Mouse (Mus musculus) forebrain, postnatal 0 days (tissue): Measurements from ENCODE around the gene Zdhhc8. TPM values are rescaled to one million over a fixed set of nuclear protein-coding genes. Genes with fewer than 3 reads are reported as not detected.

ENCODE experiments used
- ATAC-seq: fragments of 200-750 bp; cut with Nextera tagmentation; 2 replicates; pipeline ENCODE4 v1.8.0; 2017; ENCODE audit warnings: mild to moderate bottlenecking, moderate library complexity
- DNase-seq: peaks from one replicate; pipeline ENCODE4 v3.0.0-alpha.2; 2015
- H3K27ac ChIP-seq: fragments of 300-500 bp; sonication (generic); 2 replicates; pipeline ENCODE4 v1.5.1; 2014; ENCODE audit warnings: low read depth, mild to moderate bottlenecking, antibody characterized with exemption, low read length, moderate library complexity, mixed read lengths
- H3K27me3 ChIP-seq: fragments of 300-500 bp; sonication (generic); 2 replicates; pipeline ENCODE4 v1.6.1; 2014; ENCODE audit warnings: mild to moderate bottlenecking, low read length, mixed read lengths; ENCODE audit not compliant: insufficient read depth
- H3K36me3 ChIP-seq: fragments of 300-500 bp; sonication (generic); 2 replicates; pipeline ENCODE4 v1.6.1; 2014; ENCODE audit warnings: mild to moderate bottlenecking, moderate library complexity; ENCODE audit not compliant: insufficient read depth
- H3K4me1 ChIP-seq: fragments of 300-500 bp; sonication (generic); 2 replicates; pipeline ENCODE4 v1.6.1; 2014; ENCODE audit warnings: antibody characterized with exemption; ENCODE audit not compliant: insufficient read depth
- H3K4me2 ChIP-seq: fragments of 300-500 bp; sonication (generic); 2 replicates; pipeline ENCODE4 v1.6.1; 2014; ENCODE audit warnings: low read depth, mild to moderate bottlenecking, moderate library complexity
- H3K4me3 ChIP-seq: fragments of 300-500 bp; sonication (generic); 2 replicates; pipeline ENCODE4 v1.5.1; 2014; ENCODE audit warnings: low read depth, low read length, mixed read lengths
- H3K9ac ChIP-seq: fragments of 300-500 bp; sonication (generic); 2 replicates; pipeline ENCODE4 v1.6.1; 2014; ENCODE audit warnings: mild to moderate bottlenecking
- H3K9me3 ChIP-seq: fragments of 300-500 bp; sonication (generic); 2 replicates; pipeline ENCODE4 v1.6.1; 2016; ENCODE audit warnings: low read length
- CTCF ChIP-seq: sonication (generic); IDR thresholded peaks from 2 replicates; pipeline ENCODE4 v1.5.1; 2016; ENCODE audit warnings: antibody characterized with exemption, control low read depth, low read depth
- WGBS: fragments of 180-500 bp; shearing (Covaris S2); extraction: QIAGEN DNeasy Blood & Tissue Kit; methylation state at CpG from one replicate; pipeline ENCODE4 v1.1.7; 2014; 5-methylcytosine and 5-hydroxymethylcytosine counted together
- polyA plus RNA-seq: library from polyadenylated mRNA; unstranded; fragments of >200 nt; fragmentation: Nextera tagmentation; extraction: Ambion mirVana; gene quantifications from 2 replicates; pipeline ENCODE4 v1.2.1, GENCODE M21; 2015
- total RNA-seq: library from RNA; depleted of rRNA; stranded (reverse); fragments of >200 nt; gene quantifications from 2 replicates; pipeline ENCODE4 v1.2.3, GENCODE M21; 2014; rRNA removed

Gene Zdhhc8
- total RNA-seq (27.5 and 35.5 TPM in 2 replicates), polyA plus RNA-seq (16.4 and 17.9 TPM in 2 replicates)

DNA sequence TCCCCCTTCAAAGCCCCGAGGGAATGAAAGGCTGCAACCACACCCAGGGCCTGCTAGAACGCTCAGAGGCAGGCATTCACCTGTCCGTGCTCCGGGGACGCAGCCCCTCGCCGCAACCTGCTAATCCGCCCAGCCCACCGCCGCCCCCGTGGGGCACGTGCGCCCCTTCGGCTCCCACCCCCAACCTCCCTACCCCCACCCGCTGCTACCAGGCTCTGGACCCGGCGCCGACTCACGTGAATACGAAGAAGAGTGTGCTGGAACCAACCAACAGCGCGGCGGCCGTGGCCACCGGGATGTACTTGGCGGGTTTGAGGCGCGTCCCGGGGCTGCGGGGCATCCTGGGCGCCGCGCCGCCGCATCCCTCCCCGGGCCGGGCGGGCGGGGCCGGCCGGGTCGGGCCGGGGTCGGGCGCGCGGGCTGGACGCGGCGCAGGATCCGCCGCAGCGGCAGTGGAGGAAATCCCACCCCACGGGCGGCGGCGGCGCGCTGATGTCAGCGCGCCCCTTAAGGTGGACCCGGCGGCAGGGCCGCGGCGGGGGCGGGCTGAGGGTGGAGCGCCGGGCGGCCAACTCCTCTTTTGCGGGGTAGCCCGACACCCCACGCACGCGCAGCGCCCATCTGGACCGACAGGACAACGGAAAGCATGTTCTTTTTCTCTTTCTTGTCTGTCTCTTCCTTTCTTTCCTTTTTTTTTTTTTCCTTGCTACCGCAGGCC, at the start of gene Zdhhc8:
TSS of gene Zdhhc8 (minus strand) at position 466 of the 718 bp plus-strand sequence.
- H3K4me2 ChIP-seq, result peak within 1 kb of the TSS; percentile 85
- H3K27ac ChIP-seq, result peak within 1 kb of the TSS; percentile 89
- peak within 1 kb of the TSS; percentile 84 for H3K4me3 ChIP-seq
- peaks cover 10% of the 10 kb centered on the region for H3K4me1 ChIP-seq
- H3K27me3 ChIP-seq, result no peaks in the 10 kb centered on the region
- 1% methylated on average over 51 of the region's 79 CpGs for WGBS
- no peaks in the 10 kb centered on the region for H3K9me3 ChIP-seq
- ATAC-seq (peak; percentile 90), DNase-seq (peak; percentile 84)
- peak within 1 kb of the TSS; percentile 81 for H3K9ac ChIP-seq
- peaks cover 18% of the 10 kb centered on the region for H3K36me3 ChIP-seq
- no peak for TF ChIP-seq CTCF

DNA sequence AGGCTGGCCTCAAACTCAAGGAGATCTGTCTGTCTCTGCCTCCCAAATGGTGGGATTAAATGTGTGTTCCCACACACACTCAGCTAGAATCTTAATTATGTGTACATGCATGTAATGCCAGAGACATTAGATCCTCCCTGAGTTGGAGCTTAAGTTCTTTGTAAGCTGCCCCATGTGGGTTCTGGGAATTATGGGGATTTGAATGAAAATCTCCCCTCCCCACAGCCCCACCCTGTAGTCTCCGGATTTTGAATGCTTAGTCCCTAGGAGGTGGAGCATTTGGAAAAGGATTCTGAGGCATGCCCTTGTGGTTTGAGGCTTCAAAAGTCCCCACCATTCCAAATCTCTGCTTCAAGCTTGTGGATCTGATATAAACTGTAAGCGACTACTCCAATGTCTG, 40.2 kb upstream of the Zdhhc8 start:
- H3K4me1 ChIP-seq, result no peaks in the 10 kb centered on the region
- 62% methylated on average over 2 of the region's 2 CpGs for WGBS
- no peak overlapping the region for H3K4me2 ChIP-seq
- no peaks in the 10 kb centered on the region for H3K9me3 ChIP-seq
- DNase-seq (no peak), ATAC-seq (no peak)
- H3K4me3 ChIP-seq, result no peak overlapping the region
- no peaks in the 10 kb centered on the region for H3K27me3 ChIP-seq
- H3K27ac ChIP-seq, result no peak overlapping the region
- H3K36me3 ChIP-seq, result peaks cover 90% of the 10 kb centered on the region
- H3K9ac ChIP-seq, result no peak overlapping the region
- no peak for TF ChIP-seq CTCF

DNA sequence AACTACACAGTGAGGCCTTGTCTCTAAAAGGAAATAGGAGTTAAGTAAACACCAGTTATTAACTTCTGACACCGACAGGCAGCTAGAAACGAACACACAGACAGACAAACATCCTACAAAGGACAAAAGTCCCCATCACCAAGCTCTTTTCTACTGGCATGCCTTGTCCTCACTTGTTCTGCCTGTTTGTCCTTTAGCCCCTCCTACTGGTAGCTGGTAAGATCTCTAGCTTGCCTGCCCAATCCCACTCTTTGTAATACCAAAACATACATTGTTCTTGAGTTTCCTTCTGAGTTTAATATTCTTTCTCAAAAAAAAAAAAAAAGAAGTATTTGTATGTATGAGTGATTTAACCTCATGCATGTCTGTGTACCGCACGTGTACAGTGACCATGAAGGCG, 33.2 kb upstream of the Zdhhc8 start:
- H3K4me1 ChIP-seq, result no peaks in the 10 kb centered on the region
- ATAC-seq, result no peak
- no peaks in the 10 kb centered on the region for H3K27me3 ChIP-seq
- peaks cover 80% of the 10 kb centered on the region for H3K36me3 ChIP-seq
- no peak overlapping the region for H3K4me2 ChIP-seq
- no peak for DNase-seq
- 89% methylated on average over 5 of the region's 5 CpGs for WGBS
- H3K4me3 ChIP-seq, result no peak overlapping the region
- no peak overlapping the region for H3K9ac ChIP-seq
- TF ChIP-seq CTCF, result peak; percentile 34
- H3K27ac ChIP-seq, result no peak overlapping the region
- no peaks in the 10 kb centered on the region for H3K9me3 ChIP-seq

DNA sequence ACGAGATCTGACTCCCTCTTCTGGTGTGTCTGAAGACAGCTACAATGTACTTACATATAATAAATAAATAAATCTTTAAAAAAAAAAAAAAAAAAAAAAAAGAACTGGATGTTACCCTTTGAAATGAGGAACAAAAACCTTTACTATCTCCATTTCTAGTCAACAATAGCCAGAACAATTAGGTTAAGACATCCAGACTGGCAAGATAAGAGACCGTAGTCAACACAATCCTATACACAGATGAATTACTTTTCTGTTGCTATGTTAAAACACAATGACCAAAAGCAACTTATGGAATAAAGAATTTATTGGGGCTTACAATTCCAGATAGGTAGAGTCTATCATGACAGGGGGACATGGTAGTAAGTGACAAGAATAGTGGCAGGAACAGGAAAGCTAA, 30.1 kb upstream of the Zdhhc8 start:
- peaks cover 70% of the 10 kb centered on the region for H3K36me3 ChIP-seq
- H3K27me3 ChIP-seq, result no peaks in the 10 kb centered on the region
- H3K9ac ChIP-seq, result no peak overlapping the region
- H3K27ac ChIP-seq, result no peak overlapping the region
- H3K4me1 ChIP-seq, result no peaks in the 10 kb centered on the region
- ATAC-seq (no peak), DNase-seq (no peak)
- H3K4me3 ChIP-seq, result no peak overlapping the region
- WGBS, result 89% methylated on average over 2 of the region's 2 CpGs
- TF ChIP-seq CTCF, result no peak
- no peaks in the 10 kb centered on the region for H3K9me3 ChIP-seq
- H3K4me2 ChIP-seq, result no peak overlapping the region

DNA sequence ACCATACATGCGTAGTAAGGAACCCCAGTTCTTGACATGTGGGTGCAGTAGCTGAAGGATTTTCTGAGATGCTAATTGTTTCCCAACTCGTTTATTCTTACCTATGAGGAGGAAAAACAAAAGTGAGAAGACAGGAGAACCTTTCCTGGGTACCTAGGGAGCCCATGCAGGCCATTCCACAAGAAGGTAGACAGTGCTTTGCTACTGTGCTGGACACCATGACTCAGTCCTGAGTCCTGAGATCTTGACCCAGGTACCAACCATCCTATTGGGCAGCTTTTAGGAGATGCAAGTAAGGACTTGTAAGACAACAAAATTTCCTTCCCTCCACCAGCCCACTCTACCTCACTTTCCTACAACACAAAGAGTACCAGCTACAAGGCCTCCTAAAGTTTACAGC, 23.3 kb upstream of the Zdhhc8 start, which contains the start of gene Gm49776:
TSS of gene Gm49776 (minus strand) at position 101 of the 400 bp plus-strand sequence.
- Histone ChIP-seq H3K9me3 (no peaks in the 10 kb centered on the region), H3K4me2 (no peak within 1 kb of the TSS), H3K27me3 (no peaks in the 10 kb centered on the region), H3K4me1 (no peaks in the 10 kb centered on the region), H3K4me3 (no peak within 1 kb of the TSS), H3K9ac (no peak within 1 kb of the TSS), H3K27ac (no peak within 1 kb of the TSS), H3K36me3 (peaks cover 83% of the 10 kb centered on the region)
- TF ChIP-seq CTCF, result no peak
- WGBS, result 88% methylated on average over 2 of the region's 2 CpGs
- DNase-seq (no peak), ATAC-seq (no peak)

DNA sequence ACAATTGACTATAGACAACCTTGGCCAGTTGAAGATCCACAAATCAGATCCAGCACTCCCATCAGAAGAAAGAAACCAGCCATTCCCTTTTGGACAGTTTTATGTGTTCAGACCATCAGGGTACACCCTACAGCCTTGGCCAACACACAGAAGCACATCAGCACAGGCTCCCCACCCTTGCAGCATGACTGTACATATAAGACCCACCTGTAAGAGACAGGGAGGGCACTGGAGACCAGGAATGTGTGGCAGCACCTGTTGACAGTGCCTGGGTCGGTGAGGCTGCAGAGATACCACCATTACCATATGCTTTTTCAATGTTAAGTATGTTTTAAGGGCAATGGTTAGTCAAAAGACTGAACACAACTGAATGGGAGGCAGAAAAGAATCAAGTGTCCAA, 18.9 kb upstream of the Zdhhc8 start:
- Histone ChIP-seq H3K9me3 (no peaks in the 10 kb centered on the region), H3K4me3 (no peak overlapping the region), H3K4me1 (peaks cover 13% of the 10 kb centered on the region; the same call in 1 of the 2 replicates), H3K27ac (no peak overlapping the region), H3K36me3 (peaks cover 76% of the 10 kb centered on the region), H3K4me2 (no peak overlapping the region), H3K27me3 (no peaks in the 10 kb centered on the region), H3K9ac (no peak overlapping the region)
- ATAC-seq (no peak), DNase-seq (no peak)
- TF ChIP-seq CTCF, result no peak
- 89% methylated on average over 1 of the region's 1 CpGs for WGBS

DNA sequence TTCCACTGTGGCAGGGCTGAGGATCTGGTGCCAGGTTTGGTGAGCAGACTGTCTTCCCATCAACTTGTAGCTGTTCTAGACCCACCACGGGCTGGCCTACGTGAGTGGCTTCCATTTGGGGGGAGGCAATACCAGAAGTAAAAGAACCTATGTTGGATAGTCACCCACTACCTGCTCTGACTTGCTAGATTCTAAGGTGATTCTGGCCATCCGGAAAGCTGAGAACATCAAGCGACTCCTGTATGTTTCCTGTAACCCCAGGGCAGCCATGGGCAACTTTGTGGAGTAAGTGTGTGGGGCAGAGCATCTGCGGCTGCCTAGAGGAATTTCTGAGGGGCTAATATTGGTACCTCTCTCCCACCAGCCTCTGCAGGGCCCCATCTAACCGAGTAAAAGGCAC, 17.8 kb upstream of the Zdhhc8 start:
- H3K9me3 ChIP-seq, result no peaks in the 10 kb centered on the region
- ATAC-seq (no peak), DNase-seq (no peak)
- H3K4me2 ChIP-seq, result no peak overlapping the region
- TF ChIP-seq CTCF, result no peak
- no peak overlapping the region for H3K27ac ChIP-seq
- peaks cover 67% of the 10 kb centered on the region for H3K36me3 ChIP-seq
- peaks cover 13% of the 10 kb centered on the region; the same call in 1 of the 2 replicates for H3K4me1 ChIP-seq
- H3K4me3 ChIP-seq, result no peak overlapping the region
- no peaks in the 10 kb centered on the region for H3K27me3 ChIP-seq
- WGBS, result 89% methylated on average over 6 of the region's 6 CpGs
- no peak overlapping the region for H3K9ac ChIP-seq
